Mouse (Mus musculus) liver, embryonic 18 days (tissue): ENCODE data around the gene Wdr95. TPM values are rescaled to one million over a fixed set of nuclear protein-coding genes. Genes with fewer than 3 reads are reported as not detected.

Experiments used
- polyA plus RNA-seq: library from polyadenylated mRNA; depleted of rRNA; stranded (reverse); fragments of >200 nt; gene quantifications from 2 replicates; pipeline ENCODE4 v1.2.3, GENCODE M21; 2012; rRNA removed

Wdr95 gene
- polyA plus RNA-seq, result 0.01 TPM in 1 of 2 replicates, not detected in the other

DNA sequence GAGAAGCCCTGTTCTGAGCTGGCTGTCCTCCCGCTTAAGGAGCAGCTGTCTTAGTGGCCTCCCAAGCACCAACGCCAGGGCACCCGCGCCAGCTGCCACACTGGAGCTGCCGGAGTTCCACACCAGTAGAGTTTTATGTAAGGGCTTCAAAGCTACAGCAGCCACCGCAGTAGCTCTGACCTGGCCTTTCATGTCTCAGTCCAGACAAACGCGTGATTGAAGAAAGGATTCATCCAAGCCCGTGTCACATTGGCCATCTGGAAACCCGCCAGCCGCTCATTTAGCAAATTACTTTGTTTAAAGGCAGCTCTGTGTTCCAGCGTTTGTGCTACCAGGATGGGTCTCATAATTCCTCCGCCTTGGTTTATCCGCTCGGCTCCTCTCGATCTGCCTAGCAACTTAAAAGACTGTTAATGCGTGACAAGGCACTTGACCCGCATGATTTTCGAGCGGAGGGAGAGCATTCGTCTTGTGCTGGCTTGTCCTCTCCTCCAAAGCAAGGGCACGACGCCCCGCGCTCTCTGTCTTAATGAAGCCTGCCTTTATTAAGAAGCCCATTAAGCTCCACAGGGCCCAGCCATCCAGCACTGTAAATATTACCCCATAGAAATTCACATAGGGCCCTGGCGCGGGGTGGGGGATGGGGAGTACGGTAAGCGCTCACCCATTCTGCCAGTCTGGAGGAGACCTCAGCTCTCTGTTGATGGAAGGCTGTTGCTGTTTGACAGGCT, at the start of gene Wdr95:
Wdr95 (plus strand) TSS at position 681 of the 731 bp plus-strand sequence.

DNA sequence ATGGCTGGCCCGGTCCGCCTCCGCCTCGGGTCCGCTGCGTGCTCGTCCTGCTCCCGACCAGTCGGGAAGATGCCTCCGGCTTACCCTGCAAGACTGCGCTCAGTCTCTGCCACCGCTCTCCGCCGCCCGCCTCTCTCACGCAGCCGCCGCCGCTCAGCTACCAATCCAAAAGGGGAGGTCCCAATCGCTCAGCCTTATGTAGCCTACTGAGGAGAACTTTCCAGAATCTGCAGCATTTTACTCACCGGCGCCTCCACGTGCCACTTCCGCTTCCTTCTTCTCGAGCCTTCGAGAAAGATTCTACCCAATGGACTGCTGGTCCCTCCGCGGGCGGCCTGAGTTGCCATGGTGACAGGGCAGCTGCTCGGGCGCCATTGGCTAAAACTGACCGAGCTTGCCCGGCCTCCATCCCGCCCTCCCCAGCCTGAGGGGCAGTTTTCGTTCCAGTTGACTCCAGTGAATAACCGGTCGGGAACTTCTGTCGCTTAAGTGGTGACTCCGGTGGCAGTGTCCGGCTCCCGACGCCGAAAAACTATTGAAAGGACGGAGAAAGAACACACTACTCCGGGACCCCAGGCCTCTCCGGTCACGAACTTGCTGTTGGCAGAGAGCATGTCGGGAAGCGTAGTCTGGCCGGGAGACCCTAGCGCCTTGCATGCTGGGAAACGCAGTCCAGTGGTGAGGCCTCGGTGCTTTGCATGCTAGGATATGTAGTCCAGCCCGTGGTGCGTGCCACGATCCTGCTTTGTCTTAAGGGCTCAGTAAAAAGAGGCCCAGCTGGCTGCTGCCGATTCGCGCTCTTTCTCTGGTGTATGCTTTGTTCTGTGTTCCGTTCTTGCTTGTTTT, 107.8 kb downstream of the Wdr95 start, which contains the start of gene Hsph1:
Hsph1 (minus strand) TSS at position 302 of the 846 bp plus-strand sequence.

Other genes starting within 250 kb of the Wdr95 start
- gene Medag, start 116.9 kb upstream of the Wdr95 start, polyA plus RNA-seq, result 0.32 and 0.35 TPM in 2 replicates
- gene Tex26, start 89.0 kb upstream of the Wdr95 start, polyA plus RNA-seq, result 0.03 TPM in 1 of 2 replicates, not detected in the other
- 12.5 and 15.3 TPM in 2 replicates for gene Hsph1, start 107.7 kb downstream of the Wdr95 start, polyA plus RNA-seq
- gene B3glct, start 149.6 kb downstream of the Wdr95 start, polyA plus RNA-seq, result 1.9 and 2.2 TPM in 2 replicates